ENCODE assay signal across 18 mouse cellular contexts in the genomic region with DNA sequence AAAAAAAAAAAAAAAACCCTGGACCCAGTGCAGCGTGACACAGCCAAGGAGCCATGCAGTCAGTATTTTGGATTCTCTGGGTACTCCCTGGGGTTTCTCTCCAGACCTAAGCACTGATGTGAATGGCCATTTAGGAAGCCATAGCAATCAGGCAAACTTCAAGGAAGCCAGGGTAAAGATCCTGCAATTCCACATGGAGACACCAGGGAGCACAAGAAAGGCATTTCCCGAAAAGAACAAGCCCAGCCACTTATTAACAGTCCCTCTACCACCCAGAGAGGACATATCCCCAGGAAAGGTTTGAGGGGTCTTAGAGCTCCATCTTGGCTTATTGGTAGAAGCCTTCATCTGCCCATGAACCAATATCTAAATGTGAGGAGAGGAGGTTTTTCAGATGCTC.
A peak's percentile ranks its signal among the peaks of the same experiment; 100 is the strongest.
DNase-seq lines count a peak whose midpoint lies in the region; ATAC-seq and TF ChIP-seq lines count a peak whose summit lies in the region.
"Had no signal": no experiment of that assay in that cellular context is flagged by ENCODE, and none has a peak within 500 bp of the region (broad histone marks: within the 10 kb centered on the region; RNA-seq: fewer than 3 reads in every experiment).

No protein-coding gene starts in this region.

- in situ Hi-C loops in CH12.LX (cut with MboI; ENCODE audit: low pct_ligation_motif_present, low pct_unique_long_range_greater_than_20kb, low sequenced_read_pairs) = loop anchor here (25.0 kb wide), 1 partner anchor 446 kb away; no protein-coding TSS in a partner anchor

- no peak overlapping the region for H3K9ac ChIP-seq in CH12.LX (ENCODE audit: insufficient read depth, low read depth)

- H3K79me2 ChIP-seq in CH12.LX (replicated peaks; ENCODE audit: control insufficient read depth, extremely low read depth, insufficient read depth, poor library complexity, severe bottlenecking) = no peaks in the 10 kb centered on the region; the same call in 1 of the 2 replicates

- intact Hi-C loops in gastrocnemius, adult 2 months (cut with DNase I) = no loop called here
- intact Hi-C loops in left cerebral cortex, postnatal 4 days (cut with DNase I) = no loop called here

- TF ChIP-seq CTCF in gastrocnemius, adult 2 months (IDR thresholded peaks at IDR 0.05) = peak; percentile 22; the same call in 1 of the 2 replicates
- peak in 1 of 2 experiments; percentile 33; a peak in 2 of 4 replicates for TF ChIP-seq CTCF in CH12.LX (conservative IDR thresholded peaks at IDR 0.05 in 1 of 2, IDR thresholded peaks at IDR 0.05 in 1 of 2; ENCODE audit: low read depth in 2 of 2, low read length in 2 of 2)

- no peaks in the 10 kb centered on the region for H3K36me3 ChIP-seq in CH12.LX (replicated peaks in 1 of 2; ENCODE audit: control insufficient read depth in 1 of 2, insufficient read depth in 1 of 2, low read length in 1 of 2)
- H3K36me3 ChIP-seq: hindbrain, embryonic 10.5 days had no signal

- no peak for TF ChIP-seq EP300 in CH12.LX (IDR thresholded peaks at IDR 0.05; ENCODE audit: low read length)

- no peak for DNase-seq in gastrocnemius, adult 2 months
- DNase-seq in gastrocnemius, postnatal 25 days = no peak
- DNase-seq in left cerebral cortex, postnatal 4 days = peak; percentile 9
- DNase-seq in left cerebral cortex, adult 11 months (ENCODE audit: low spot score) = no peak
- no peak for DNase-seq in CH12.LX (ENCODE audit: extremely low read depth)
- peak; percentile 50 for DNase-seq in ZHBTc4 (ENCODE audit: low read depth, low spot score)
- DNase-seq: adrenal gland, postnatal 14 days; cerebellum, postnatal 36 days; gastrocnemius, postnatal 14 days; kidney, adult 18-20 months; retina, postnatal 1 day; spleen, adult 18-20 months; thymus, postnatal 36 days had no signal

- H3K27me3 ChIP-seq in CH12.LX (replicated peaks) = peaks cover 6% of the 10 kb centered on the region

- H3K27ac ChIP-seq in gastrocnemius, adult 2 months = no peak overlapping the region
- no peak overlapping the region for H3K27ac ChIP-seq in CH12.LX (ENCODE audit: insufficient read depth, low read depth)
- H3K27ac ChIP-seq: hindbrain, embryonic 10.5 days had no signal

- no peak overlapping the region for H3K4me2 ChIP-seq in CH12.LX (ENCODE audit: insufficient read depth, low read depth, poor library complexity, severe bottlenecking)
- H3K4me2 ChIP-seq: heart, embryonic 11.5 days had no signal

- no peak; the same call in none of the 2 replicates for TF ChIP-seq RAD21 in CH12.LX (IDR thresholded peaks at IDR 0.05; ENCODE audit: low read depth, low read length)

- peaks cover 19% of the 10 kb centered on the region for H3K9me3 ChIP-seq in CH12.LX (replicated peaks; ENCODE audit: low read length)

- peaks cover 0 to 3% of the 10 kb centered on the region in 2 experiments; a peak in 2 of 4 replicates for H3K4me1 ChIP-seq in CH12.LX (ENCODE audit: control insufficient read depth in 1 of 2, insufficient read depth in 2 of 2)

- ATAC-seq in activated CD4-positive, CD25-positive, alpha-beta regulatory T cell, adult 4 months = no peak
- ATAC-seq: forebrain, embryonic 16.5 days had no signal

- dilution Hi-C loops in CH12.LX (cut with MboI; ENCODE audit: extremely low pct_ligation_motif_present, extremely low pct_unique_long_range_greater_than_20kb, low sequenced_read_pairs) = no loop called here

- no peak overlapping the region for H3K4me3 ChIP-seq in gastrocnemius, adult 2 months
- H3K4me3 ChIP-seq in CH12.LX (replicated peaks in 1 of 3; ENCODE audit: low read depth in 2 of 3, low read length in 2 of 3, poor library complexity in 1 of 3) = no peak overlapping the region
- H3K4me3 ChIP-seq: hindbrain, embryonic 10.5 days; megakaryocyte, embryonic 14.5 days had no signal

- no peak for TF ChIP-seq POLR2A in CH12.LX (IDR thresholded peaks at IDR 0.05; ENCODE audit: low read depth, low read length)

TF ChIP-seq in CH12.LX, 34 proteins besides CTCF, POLR2A, EP300 and RAD21:
- TF ChIP-seq SMC3 (IDR thresholded peaks at IDR 0.05; ENCODE audit: low read depth, low read length) = peak; percentile 20; the same call in 1 of the 2 replicates
- TF ChIP-seq POLR2AphosphoS2 (IDR thresholded peaks at IDR 0.05; ENCODE audit: low read depth, low read length) = no peak
- TF ChIP-seq MAFK (IDR thresholded peaks at IDR 0.05; ENCODE audit: insufficient replicate concordance, low read length) = no peak
- TF ChIP-seq MAZ (IDR thresholded peaks at IDR 0.05; ENCODE audit: low read depth, low read length) = no peak

Comparison
In these comparisons a context has a peak if more than half of its experiments do, and no peak if none do; other contexts are left out.
1. DNase-seq: peak in left cerebral cortex, postnatal 4 days (single experiment) and ZHBTc4 (single experiment); none in gastrocnemius, adult 2 months (single experiment), gastrocnemius, postnatal 25 days (single experiment), left cerebral cortex, adult 11 months (single experiment) and CH12.LX (single experiment).